Mouse (Mus musculus) CD4-positive, CD25-positive, alpha-beta regulatory T cell, adult 2 months (primary cell): ENCODE measurements around the gene Sik1.
A peak's percentile ranks its signal among the peaks of the same experiment; 100 is the strongest.

ENCODE experiments used
- DNase-seq: peaks from one replicate; pipeline ENCODE4 v3.0.0-alpha.2; 2012; ENCODE audit warnings: low read depth, low spot score

Gene Sik1

DNA sequence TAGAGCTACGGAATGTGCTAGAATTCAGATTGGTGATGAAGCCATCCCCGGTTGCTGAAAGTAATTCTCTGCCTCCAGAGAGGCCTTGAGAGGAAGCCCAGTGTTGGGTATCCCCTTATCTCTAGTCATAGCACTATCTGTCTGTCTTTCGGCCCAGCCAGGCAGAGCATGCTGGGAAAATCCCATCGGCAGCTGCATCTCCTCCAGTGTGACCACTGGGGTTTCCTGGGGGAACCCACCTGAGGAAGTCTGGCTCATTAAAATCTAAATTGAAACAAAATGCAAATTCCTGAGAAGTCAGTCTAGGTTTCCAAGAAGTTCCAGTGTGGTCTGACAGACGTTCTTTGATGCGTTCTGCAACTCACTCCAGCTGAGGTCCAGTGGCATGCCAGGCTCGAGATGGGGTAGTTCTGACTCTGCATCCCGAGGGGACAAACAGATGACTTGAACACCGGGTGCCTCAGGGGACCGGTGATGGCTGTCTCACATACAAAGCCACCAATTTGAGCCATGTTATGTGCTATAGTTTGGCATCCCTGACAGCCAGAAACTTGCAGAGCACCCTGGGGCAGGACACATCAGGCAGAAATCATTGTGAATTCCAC lies 19.8 kb upstream of the Sik1 start:
- DNase-seq: no peak

GRCm38 (mm10) chr17:31874691-31875090 lies 19.1 kb upstream of the Sik1 start:
- DNase-seq: no peak

- DNase-seq: no peak
Measured at GRCm38 (mm10) chr17:31873973-31874372, 18.4 kb upstream of the Sik1 start.

DNA sequence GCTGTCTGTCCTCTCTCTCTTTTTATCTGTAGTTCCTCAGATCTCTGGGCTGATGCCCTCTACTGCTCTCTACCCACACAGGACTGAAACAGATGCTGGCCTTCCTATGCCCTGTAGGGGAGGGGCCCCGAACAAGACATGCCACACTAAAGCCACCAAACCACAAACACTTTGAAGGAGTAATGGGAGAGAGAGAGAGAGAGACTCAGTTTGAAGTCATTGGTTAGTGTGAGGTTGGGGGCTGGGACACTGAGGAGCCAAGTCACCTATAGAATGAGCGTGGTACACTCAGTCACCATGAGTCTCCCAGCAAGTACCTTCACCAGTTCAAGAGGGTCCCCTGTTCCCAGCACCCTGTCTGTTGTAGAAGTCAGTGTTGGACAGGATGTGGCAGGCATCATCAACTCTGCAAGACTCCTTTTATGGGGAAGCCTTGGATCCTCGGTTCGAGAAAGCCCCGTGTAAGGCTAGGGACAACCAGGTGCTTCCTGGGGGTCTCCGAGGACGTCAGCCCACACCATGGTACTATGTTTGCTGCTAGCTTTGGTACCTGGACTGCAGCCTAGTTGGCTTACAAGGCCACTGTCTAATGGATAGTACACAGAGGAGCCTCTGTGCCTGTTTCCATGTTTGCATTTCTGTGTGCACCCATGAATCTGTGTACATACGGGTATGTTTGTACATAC lies 17.7 kb upstream of the Sik1 start:
- DNase-seq: no peak

- no peak for DNase-seq
Measured at GRCm38 (mm10) chr17:31872826-31873165, 17.2 kb upstream of the Sik1 start.

- no peak for DNase-seq
Measured at GRCm38 (mm10) chr17:31871968-31872825, 16.6 kb upstream of the Sik1 start.

DNA sequence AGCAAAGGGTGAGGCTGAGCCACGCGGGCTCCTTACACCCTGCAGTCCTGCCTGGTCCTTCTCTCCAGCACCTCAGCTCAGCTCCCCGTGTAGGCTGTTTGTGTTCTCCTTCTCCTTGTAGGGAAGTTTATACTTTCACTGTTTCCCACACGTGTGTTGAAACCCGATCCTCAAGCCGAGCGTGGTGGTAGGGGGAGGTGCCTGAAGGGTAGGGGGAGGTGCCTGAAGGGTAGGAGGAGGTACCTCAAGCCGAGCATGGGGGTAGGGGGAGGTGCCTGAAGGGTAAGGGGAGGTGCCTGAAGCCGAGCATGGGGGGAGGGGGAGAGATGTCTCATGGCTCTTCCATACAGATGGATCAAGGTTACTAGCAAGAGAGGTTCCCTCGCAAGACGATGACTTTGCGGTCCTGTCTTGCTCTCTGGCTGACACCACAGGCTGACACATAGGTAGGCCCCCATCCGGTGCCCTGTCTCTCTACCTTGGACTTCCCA lies 15.4 kb upstream of the Sik1 start:
- DNase-seq: peak; percentile 65

- DNase-seq: no peak
Measured at GRCm38 (mm10) chr17:31870446-31870845, 14.8 kb upstream of the Sik1 start.

DNA sequence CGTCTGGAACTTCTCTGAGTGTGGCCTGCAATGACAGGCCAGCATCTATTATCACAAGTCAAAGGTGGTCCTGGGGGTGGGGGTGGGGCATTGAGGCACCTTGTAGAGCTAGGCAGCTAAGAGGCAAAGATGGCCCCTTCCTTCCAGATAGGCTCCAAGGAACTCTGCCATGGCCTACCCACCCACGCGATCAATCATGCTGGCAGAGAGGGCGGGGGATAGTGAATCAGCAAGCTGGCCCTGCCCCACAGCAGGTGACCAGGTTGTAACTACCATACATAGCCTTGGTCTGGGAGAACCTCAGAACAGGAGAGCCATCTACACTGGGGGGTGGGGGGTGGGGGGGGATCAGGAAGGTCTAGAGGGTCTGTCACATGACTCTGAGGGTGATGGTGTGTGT lies 12.5 kb upstream of the Sik1 start:
- no peak for DNase-seq

- DNase-seq: no peak
Measured at GRCm38 (mm10) chr17:31867061-31867460, 11.5 kb upstream of the Sik1 start.

DNA sequence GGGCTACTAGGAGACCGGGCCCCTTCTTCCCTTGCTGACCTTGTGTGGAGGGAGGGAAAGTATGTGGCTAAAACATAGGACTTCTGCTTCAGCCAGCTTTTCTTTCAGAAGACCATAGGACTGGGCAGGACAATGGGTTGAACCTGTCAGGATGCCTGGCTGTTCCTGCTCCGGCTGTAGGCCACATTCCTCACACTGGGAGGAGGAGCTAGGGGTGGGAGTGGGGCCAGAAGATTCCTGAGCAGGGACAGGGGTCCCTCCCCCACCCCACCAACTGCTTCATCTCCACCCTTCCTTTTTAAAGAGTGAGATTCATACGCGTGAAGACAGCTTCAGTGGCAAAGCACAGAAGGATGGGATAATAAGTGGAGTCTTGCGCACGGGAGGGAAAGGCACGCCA lies 10.0 kb upstream of the Sik1 start:
- no peak for DNase-seq

GRCm38 (mm10) chr17:31864666-31865450 lies 9.3 kb upstream of the Sik1 start:
- no peak for DNase-seq

GRCm38 (mm10) chr17:31863151-31863815 lies 7.7 kb upstream of the Sik1 start:
- no peak for DNase-seq

DNA sequence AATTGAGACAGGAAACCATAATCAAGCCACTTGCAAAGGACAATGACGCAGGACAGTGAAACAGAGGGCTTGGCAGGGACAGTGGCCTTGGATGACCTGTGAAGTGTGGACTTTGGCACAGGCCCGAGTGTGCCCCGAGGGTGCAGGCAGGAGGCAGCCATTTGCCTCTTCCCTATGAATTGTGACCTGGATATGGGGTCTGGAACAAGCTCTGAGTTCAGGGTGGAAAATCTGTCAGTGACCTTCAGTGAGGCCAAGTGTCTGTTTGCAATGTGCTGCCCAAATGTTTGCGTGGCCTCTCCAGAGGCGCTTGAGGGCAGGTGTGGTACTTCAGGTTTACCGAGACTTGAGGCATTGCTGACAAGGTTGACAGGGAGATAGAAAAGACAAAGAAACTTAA lies 6.5 kb upstream of the Sik1 start:
- DNase-seq: no peak

- DNase-seq: no peak
Measured at GRCm38 (mm10) chr17:31861661-31862060, 6.1 kb upstream of the Sik1 start.

DNA sequence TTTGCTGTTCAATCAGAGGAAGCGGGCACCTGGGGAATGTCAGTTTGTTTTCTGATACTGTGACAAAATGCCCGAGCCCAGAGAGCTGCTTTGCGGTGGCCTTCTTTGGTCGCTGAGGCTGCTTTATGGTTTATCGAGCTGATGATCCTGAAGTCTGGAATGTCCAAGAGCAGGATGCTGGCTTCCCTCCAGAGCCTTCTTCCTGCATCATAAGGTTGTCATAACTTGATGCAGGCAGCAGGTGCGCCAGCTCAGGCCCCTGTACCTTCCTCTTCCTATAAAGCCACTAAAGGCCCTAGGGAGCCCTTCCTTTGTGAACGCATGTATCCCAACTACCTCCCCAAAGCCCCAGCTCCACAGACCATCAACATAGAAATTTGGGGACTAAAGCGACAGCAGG lies 5.3 kb upstream of the Sik1 start:
- no peak for DNase-seq

- peak; percentile 23 for DNase-seq
Measured at GRCm38 (mm10) chr17:31859367-31859766, 3.8 kb upstream of the Sik1 start.

- no peak for DNase-seq
Measured at GRCm38 (mm10) chr17:31858786-31859185, 3.2 kb upstream of the Sik1 start.

DNA sequence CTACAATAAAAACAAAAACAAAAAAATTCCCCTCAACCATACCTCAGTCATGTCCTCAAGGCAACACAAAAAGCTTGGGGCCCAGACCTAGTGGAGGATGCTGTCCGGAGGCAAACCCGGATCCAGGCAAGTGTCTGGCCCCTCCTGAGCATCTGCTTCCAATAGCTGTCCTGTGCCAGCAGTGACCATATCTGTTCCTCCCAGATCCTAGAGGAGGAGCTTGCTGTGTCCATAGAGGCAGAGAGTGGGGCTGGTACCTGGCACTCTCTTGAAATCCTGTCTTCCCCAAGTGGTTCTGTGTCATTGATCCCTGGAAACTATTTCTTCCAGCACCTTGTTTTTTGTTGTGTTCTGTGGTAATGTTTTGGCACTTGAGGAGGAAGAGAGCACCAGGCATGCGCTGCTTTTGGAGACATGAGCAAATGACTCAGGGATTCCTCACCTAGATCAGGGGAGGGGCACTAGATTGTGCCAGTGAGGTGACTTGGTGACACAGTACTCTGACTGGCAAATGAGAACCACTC lies 2.4 kb upstream of the Sik1 start:
- peak; percentile 14 for DNase-seq

DNA sequence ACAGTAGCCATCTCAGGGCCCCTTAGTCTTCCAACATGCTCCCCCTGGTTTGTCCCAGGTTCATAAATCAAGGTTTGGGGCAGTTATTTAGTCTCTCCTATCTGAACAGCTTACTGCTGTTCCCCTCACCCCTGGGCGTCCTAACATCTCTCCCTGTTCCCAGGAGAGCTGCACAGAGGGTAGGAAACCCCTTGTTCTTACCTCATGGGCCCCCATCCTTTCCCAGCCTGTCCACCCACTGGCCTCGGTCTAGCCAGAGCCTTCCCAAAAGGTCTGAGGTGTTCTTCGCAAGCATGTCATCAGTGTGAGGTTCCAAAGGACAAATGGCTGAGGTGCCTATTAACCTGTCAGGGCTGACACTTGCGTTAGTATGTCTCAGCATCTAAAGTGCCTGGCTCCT lies 1.6 kb upstream of the Sik1 start:
- peak; percentile 14 for DNase-seq

- peak; percentile 58 for DNase-seq
Measured at GRCm38 (mm10) chr17:31856519-31857160, 1.0 kb upstream of the Sik1 start.
